Mouse (Mus musculus) lung, adult 10 weeks (tissue): ENCODE results near the gene Aqp12. TPM values are rescaled to one million over a fixed set of nuclear protein-coding genes. Genes with fewer than 3 reads are reported as not detected.

Experiments used
- polyA plus RNA-seq: library from polyadenylated mRNA; stranded (reverse); fragments of 350-450 nt; fragmentation: Illumina TruSeq; extraction: RNeasy Lipid Tissue Mini Kit (QIAGEN cat#74804); gene quantifications from one replicate; pipeline ENCODE4 v1.2.3, GENCODE M21; 2014; ENCODE audit warnings: low read depth, low replicate concordance; ENCODE audit not compliant: insufficient read depth

Gene Aqp12
- not detected for polyA plus RNA-seq

DNA sequence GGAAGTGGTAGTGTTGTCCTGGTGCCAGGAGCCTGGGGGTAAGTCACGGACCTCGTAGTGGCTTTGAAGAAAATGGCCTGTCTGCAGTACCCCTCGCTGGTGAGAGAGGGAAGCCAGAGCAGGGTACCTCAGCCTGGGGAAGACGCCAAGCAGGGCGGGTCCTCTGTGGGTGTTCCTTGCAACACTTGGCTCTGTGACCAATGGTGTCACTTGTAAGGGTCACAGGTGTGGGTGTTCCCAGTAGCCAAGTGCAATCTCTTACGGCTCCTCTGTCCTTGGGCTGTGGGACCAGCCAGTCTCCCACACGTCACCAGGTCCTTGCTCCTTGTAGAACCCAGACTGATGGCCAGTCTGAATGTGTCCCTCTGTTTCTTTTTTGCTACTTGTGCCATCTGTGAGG is at the start of gene Aqp12:
Aqp12 (plus strand) TSS at position 274 of the 400 bp plus-strand sequence.

Other genes starting within 250 kb of the Aqp12 start
- gene Gpc1, start 174.7 kb upstream of the Aqp12 start, polyA plus RNA-seq, result 8.7 TPM
- gene Ankmy1, start 103.4 kb upstream of the Aqp12 start, polyA plus RNA-seq, result 0.85 TPM
- 12.0 TPM for gene Dusp28, start 99.4 kb upstream of the Aqp12 start, polyA plus RNA-seq
- gene Rnpepl1, start 95.6 kb upstream of the Aqp12 start, polyA plus RNA-seq, result 72.0 TPM
- 11.5 TPM for gene Capn10, start 72.0 kb upstream of the Aqp12 start, polyA plus RNA-seq
- gene Gpr35, start 55.5 kb upstream of the Aqp12 start, polyA plus RNA-seq, result 1.8 TPM
- 0.69 TPM for gene Kif1a, start 95.6 kb downstream of the Aqp12 start, polyA plus RNA-seq
- not detected for gene Agxt, start 128.9 kb downstream of the Aqp12 start, polyA plus RNA-seq
- 25.5 TPM for gene 2310007B03Rik, start 154.6 kb downstream of the Aqp12 start, polyA plus RNA-seq
- gene Crocc2, start 162.4 kb downstream of the Aqp12 start, polyA plus RNA-seq, result 0.73 TPM
- gene Sned1, start 229.5 kb downstream of the Aqp12 start, polyA plus RNA-seq, result 4.2 TPM